Mouse (Mus musculus) midbrain, embryonic 14.5 days (tissue): ENCODE measurements around the gene Wnk2. TPM values are rescaled to one million over a fixed set of nuclear protein-coding genes. Genes with fewer than 3 reads are reported as not detected.

Source experiments
- ATAC-seq: fragments of 200-750 bp; cut with Nextera tagmentation; 2 replicates; pipeline ENCODE4 v1.8.0; 2017; ENCODE audit warnings: moderate number of reproducible peaks, moderate library complexity; ENCODE audit not compliant: low FRiP score, low TSS enrichment
- DNase-seq: peaks from one replicate; pipeline ENCODE4 v3.0.0-alpha.2; 2015
- H3K27ac ChIP-seq: fragments of 300-500 bp; sonication (generic); replicated peaks from 2 replicates; pipeline ENCODE4 v1.5.1; 2014; ENCODE audit warnings: mild to moderate bottlenecking, low read depth, low read length, moderate library complexity
- H3K27me3 ChIP-seq: fragments of 300-500 bp; sonication (generic); 2 replicates; pipeline ENCODE4 v1.6.1; 2014; ENCODE audit warnings: low read length, control low read depth, mixed read lengths; ENCODE audit not compliant: control insufficient read depth, insufficient read depth
- H3K36me3 ChIP-seq: fragments of 300-500 bp; sonication (generic); 2 replicates; pipeline ENCODE4 v1.6.1; 2014; ENCODE audit warnings: low read length, control low read depth; ENCODE audit not compliant: control insufficient read depth, insufficient read depth
- H3K4me1 ChIP-seq: fragments of 300-500 bp; sonication (generic); 2 replicates; pipeline ENCODE4 v1.6.1; 2014; ENCODE audit warnings: mild to moderate bottlenecking, antibody characterized with exemption, low read length, control low read depth; ENCODE audit not compliant: control insufficient read depth, insufficient read depth
- H3K4me2 ChIP-seq: fragments of 300-500 bp; sonication (generic); 2 replicates; pipeline ENCODE4 v1.6.1; 2014; ENCODE audit warnings: mild to moderate bottlenecking, low read length, moderate library complexity
- H3K4me3 ChIP-seq: fragments of 300-500 bp; sonication (generic); replicated peaks from 2 replicates; pipeline ENCODE4 v1.5.1; 2014; ENCODE audit warnings: low read depth, low read length
- H3K9ac ChIP-seq: fragments of 300-500 bp; sonication (generic); replicated peaks from 2 replicates; pipeline ENCODE4 v1.6.1; 2014; ENCODE audit warnings: mild to moderate bottlenecking, low read length, moderate library complexity
- H3K9me3 ChIP-seq: fragments of 300-500 bp; sonication (generic); 2 replicates; pipeline ENCODE4 v1.6.1; 2016; ENCODE audit warnings: low read length, control low read depth, mixed read lengths; ENCODE audit not compliant: control insufficient read depth
- WGBS: fragments of 180-500 bp; shearing (Covaris S2); extraction: QIAGEN DNeasy Blood & Tissue Kit; methylation state at CpG from one replicate; pipeline ENCODE4 v1.1.7; 2014; 5-methylcytosine and 5-hydroxymethylcytosine counted together
- polyA plus RNA-seq: library from polyadenylated mRNA; unstranded; fragments of >200 nt; fragmentation: Nextera tagmentation; extraction: Ambion mirVana; gene quantifications from 2 replicates; pipeline ENCODE4 v1.2.1, GENCODE M21; 2014

Gene Wnk2
- polyA plus RNA-seq, 1 experiment from 2014 or later = 27.1 TPM

DNA sequence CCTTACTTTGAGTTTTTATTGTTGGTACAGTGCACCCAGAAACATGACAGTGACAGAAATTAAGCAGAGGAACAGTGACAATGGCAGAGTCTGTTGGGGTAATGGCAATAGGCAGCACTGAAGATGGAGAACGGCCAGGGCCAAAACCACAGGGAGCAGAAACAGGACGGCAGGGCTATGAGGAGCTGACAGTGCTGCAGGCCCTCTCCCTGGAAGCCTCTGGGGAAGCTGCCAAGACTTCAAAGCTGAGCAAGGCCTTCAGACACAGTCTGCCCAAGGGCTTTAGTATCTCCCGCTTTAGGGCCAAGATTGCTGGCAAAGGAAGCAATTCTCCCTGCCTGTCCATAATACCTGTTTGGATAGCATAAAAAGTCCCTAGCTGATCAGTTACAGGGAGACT, 146.1 kb downstream of the Wnk2 start:
- no peaks in the 10 kb centered on the region for H3K4me1 ChIP-seq
- no peak overlapping the region for H3K4me2 ChIP-seq
- no peaks in the 10 kb centered on the region for H3K9me3 ChIP-seq
- 55% methylated on average over 3 of the region's 3 CpGs for WGBS
- ATAC-seq (no peak), DNase-seq (peak; percentile 41)
- H3K4me3 ChIP-seq = no peak overlapping the region
- no peak overlapping the region for H3K27ac ChIP-seq
- no peak overlapping the region for H3K9ac ChIP-seq
- H3K27me3 ChIP-seq = no peaks in the 10 kb centered on the region
- no peaks in the 10 kb centered on the region for H3K36me3 ChIP-seq

DNA sequence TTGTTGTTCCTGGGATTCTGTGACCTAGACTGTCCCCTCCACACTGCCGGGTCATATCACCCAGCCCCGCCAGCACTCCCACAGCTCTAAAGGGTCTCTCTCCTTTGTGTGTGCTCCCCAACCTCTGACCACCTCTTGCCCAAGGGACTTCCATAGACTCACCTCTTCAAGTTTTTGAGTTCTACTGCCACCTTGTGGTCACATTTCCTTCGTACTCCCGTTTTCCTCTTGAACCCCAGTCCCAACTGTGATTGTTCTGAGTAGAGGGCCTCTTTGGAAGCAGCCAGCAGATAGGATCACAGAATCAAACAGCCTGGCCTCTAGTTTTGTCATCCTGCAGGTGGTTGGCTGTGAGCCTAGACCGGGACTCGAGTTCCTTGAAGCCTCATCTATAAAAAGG, 149.2 kb downstream of the Wnk2 start:
- Histone ChIP-seq H3K4me1 (0 out of 2 replicates have a peak, but pooled peaks cover 3% of the 10 kb centered on the region), H3K36me3 (no peaks in the 10 kb centered on the region), H3K4me2 (no peak overlapping the region), H3K9ac (no peak overlapping the region), H3K27me3 (no peaks in the 10 kb centered on the region), H3K9me3 (no peaks in the 10 kb centered on the region), H3K27ac (no peak overlapping the region), H3K4me3 (no peak overlapping the region)
- 14% methylated on average over 6 of the region's 6 CpGs for WGBS
- ATAC-seq = no peak
- peak; percentile 84 for DNase-seq

DNA sequence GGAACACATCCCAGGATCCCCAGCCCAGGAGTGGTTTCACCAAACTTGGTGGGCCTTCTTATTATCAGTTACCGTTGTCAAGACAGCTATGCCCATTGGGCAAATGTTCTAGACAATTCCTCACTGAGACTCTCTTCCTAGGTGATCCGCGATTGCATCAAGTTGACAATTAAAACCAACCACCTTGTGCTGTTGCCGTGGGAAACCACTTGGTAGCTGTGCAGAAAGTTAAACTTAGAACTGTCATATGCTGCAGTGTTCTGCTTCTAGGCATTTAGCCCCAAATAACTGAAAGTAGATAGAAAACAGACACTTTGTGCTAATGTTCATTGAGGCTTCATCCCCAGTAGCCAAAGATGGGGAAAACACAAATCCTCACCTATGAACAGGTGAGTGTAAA, 151.1 kb downstream of the Wnk2 start:
- Histone ChIP-seq H3K9me3 (no peaks in the 10 kb centered on the region), H3K4me3 (no peak overlapping the region), H3K27ac (no peak overlapping the region), H3K9ac (no peak overlapping the region), H3K4me2 (no peak overlapping the region), H3K27me3 (no peaks in the 10 kb centered on the region), H3K36me3 (no peaks in the 10 kb centered on the region), H3K4me1 (0 out of 2 replicates have a peak, but pooled peaks cover 3% of the 10 kb centered on the region)
- 90% methylated on average over 4 of the region's 4 CpGs for WGBS
- no peak for DNase-seq
- no peak for ATAC-seq

DNA sequence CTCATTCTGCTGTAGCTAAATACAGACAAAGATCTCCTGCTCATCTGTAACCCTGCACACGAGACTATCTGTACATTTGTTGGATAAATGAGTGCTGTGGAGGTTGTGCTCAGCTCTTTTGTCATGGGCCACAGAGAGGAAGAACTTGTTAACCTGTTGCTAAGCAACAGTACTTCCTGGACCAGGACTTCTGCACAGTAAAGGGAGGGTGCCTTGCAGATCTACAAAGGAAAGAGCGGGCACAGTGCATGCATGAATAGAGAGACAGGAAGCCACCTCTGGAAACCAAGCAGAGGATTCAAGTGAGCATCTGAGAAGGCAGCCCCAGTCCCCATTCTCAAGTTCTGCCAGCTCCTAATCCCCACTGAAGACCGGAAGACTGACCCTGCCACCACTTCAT, 152.9 kb downstream of the Wnk2 start:
- H3K4me1 ChIP-seq = 0 out of 2 replicates have a peak, but pooled peaks cover 3% of the 10 kb centered on the region
- H3K27ac ChIP-seq = no peak overlapping the region
- H3K9me3 ChIP-seq = no peaks in the 10 kb centered on the region
- 1% methylated on average over 3 of the region's 3 CpGs for WGBS
- DNase-seq (peak; percentile 47), ATAC-seq (no peak)
- no peak overlapping the region for H3K9ac ChIP-seq
- H3K36me3 ChIP-seq = no peaks in the 10 kb centered on the region
- H3K27me3 ChIP-seq = no peaks in the 10 kb centered on the region
- no peak overlapping the region for H3K4me2 ChIP-seq
- H3K4me3 ChIP-seq = no peak overlapping the region

DNA sequence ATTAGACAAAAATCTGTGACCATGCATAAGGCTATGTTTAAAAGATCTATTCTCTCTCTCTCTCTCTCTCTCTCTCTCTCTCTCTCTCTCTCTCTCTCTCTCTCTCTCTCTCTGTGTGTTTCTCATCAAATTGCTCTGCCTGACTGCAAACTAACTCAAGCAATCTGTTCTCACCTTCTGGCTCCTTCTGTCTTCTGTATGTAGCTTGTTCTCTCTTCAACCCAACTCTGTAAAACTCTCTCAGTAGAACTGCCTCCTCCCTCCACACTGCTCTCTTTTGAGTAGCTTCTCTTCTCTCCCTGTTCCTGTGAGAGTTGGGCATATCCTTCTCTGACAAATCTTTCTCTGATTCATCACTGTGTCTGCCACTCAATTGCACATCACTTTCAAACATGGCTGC, 154.9 kb downstream of the Wnk2 start:
- DNase-seq (no peak), ATAC-seq (no peak)
- no peak overlapping the region for H3K27ac ChIP-seq
- no peak overlapping the region for H3K9ac ChIP-seq
- H3K4me3 ChIP-seq = no peak overlapping the region
- no peaks in the 10 kb centered on the region for H3K9me3 ChIP-seq
- H3K27me3 ChIP-seq = no peaks in the 10 kb centered on the region
- no peak overlapping the region for H3K4me2 ChIP-seq
- 0 out of 2 replicates have a peak, but pooled peaks cover 3% of the 10 kb centered on the region for H3K4me1 ChIP-seq
- no peaks in the 10 kb centered on the region for H3K36me3 ChIP-seq

DNA sequence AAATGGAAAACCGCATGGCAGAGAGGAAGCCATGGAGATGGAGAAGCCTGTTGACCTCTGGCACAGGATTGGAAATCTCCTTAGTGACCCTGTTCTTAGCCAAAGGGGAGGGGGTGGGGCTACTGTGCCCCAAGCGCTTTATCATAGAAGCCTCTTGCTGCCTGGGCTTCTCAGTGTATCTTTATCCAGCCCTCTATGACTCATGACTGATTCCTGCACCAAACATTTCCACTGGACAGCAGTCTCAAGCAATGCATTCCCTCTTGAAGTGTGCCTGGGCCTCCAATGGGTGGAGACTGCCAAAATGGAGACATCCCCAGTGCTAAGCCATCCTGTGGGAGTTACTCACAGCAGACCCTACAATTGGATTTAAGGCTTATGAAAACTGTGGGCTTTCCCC, 157.7 kb downstream of the Wnk2 start:
- H3K4me3 ChIP-seq = no peak overlapping the region
- DNase-seq (no peak), ATAC-seq (no peak)
- H3K9ac ChIP-seq = no peak overlapping the region
- no peak overlapping the region for H3K4me2 ChIP-seq
- no peaks in the 10 kb centered on the region for H3K9me3 ChIP-seq
- 0 out of 2 replicates have a peak, but pooled peaks cover 3% of the 10 kb centered on the region for H3K4me1 ChIP-seq
- 78% methylated on average over 2 of the region's 2 CpGs for WGBS
- H3K27ac ChIP-seq = no peak overlapping the region
- H3K27me3 ChIP-seq = no peaks in the 10 kb centered on the region
- no peaks in the 10 kb centered on the region for H3K36me3 ChIP-seq

Other genes starting within 250 kb of the Wnk2 start
- gene Fam120a, start 180.0 kb downstream of the Wnk2 start, polyA plus RNA-seq = 16.0 and 17.3 TPM in 2 replicates
- 15.3 and 22.0 TPM in 2 replicates for gene Ninj1, start 39.5 kb upstream of the Wnk2 start, polyA plus RNA-seq
- gene Card19, start 68.0 kb upstream of the Wnk2 start, polyA plus RNA-seq = 20.6 and 24.6 TPM in 2 replicates
- 0.32 and 1.1 TPM in 2 replicates for gene Susd3, start 100.7 kb upstream of the Wnk2 start, polyA plus RNA-seq
- 1.8 and 2.0 TPM in 2 replicates for gene Fgd3, start 172.3 kb upstream of the Wnk2 start, polyA plus RNA-seq
- 25.3 and 30.1 TPM in 2 replicates for gene Bicd2, start 193.6 kb upstream of the Wnk2 start, polyA plus RNA-seq